33 mouse cellular contexts compared by ENCODE assay signal in the genomic region with DNA sequence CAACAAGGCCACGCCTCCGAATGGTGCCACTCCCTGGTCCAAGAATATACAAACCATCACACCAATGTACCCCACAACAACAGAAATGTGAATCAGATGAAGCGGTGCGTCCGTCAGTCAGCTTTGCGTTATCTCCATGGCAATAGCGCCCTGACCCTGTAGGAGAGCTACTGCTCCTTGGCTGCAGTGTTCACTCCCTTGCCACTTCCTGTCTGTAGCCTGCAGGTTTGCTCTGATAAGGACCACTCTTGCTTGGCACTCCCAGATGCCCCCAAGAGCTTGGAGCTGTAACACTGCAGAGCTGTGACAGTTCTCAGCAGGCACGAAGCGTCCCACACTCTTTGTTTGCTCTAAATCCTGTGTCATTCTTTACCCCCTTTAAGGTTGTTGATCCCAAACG. TPM values are rescaled to one million over a fixed set of nuclear protein-coding genes. Genes with fewer than 3 reads are reported as not detected.
DNase-seq lines count a peak whose midpoint lies in the region; ATAC-seq lines count a peak whose summit lies in the region.
"Had no signal": no experiment of that assay in that cellular context is flagged by ENCODE, and none has a peak within 500 bp of the region (broad histone marks: within the 10 kb centered on the region; RNA-seq: fewer than 3 reads in every experiment).

No protein-coding gene starts in this region.

- no peaks in the 10 kb centered on the region for H3K9me3 ChIP-seq in megakaryocyte, embryonic 14.5 days
- H3K9me3 ChIP-seq in liver, embryonic 16.5 days (replicated peaks; ENCODE audit: control insufficient read depth, low read length), result no peaks in the 10 kb centered on the region
- no peaks in the 10 kb centered on the region for H3K9me3 ChIP-seq in hindbrain, embryonic 10.5 days
- H3K9me3 ChIP-seq: embryonic facial prominence, embryonic 13.5 days; heart, embryonic 15.5 days; hindbrain, embryonic 12.5 days; limb, embryonic 12.5 days had no signal

- H3K4me2 ChIP-seq in liver, embryonic 16.5 days (ENCODE audit: low read depth, low read length), result no peak overlapping the region
- H3K4me2 ChIP-seq: embryonic facial prominence, embryonic 13.5 days; heart, embryonic 15.5 days; hindbrain, embryonic 12.5 days; limb, embryonic 12.5 days; midbrain, embryonic 11.5 days had no signal

- peak; percentile 40 for DNase-seq in liver
- DNase-seq in kidney, adult 8-10 months, result no peak
- no peak for DNase-seq in hindbrain, embryonic 10.5 days (ENCODE audit: low spot score)
- no peak for DNase-seq in left cerebral cortex, adult 11 months (ENCODE audit: low spot score)
- DNase-seq: adrenal gland, adult 8-10 months; cerebellum, adult 2 months; cerebellum, postnatal 25 days; embryo, embryonic 11 days; gastrocnemius, adult 2 months; lung, adult 2 months; lung, postnatal 36 days; retina, postnatal 1 day; right cerebral cortex, postnatal 25 days; spleen, adult 18-20 months; thymus, postnatal 25 days had no signal

- H3K36me3 ChIP-seq in megakaryocyte, embryonic 14.5 days (replicated peaks; ENCODE audit: low read length), result no peaks in the 10 kb centered on the region
- H3K36me3 ChIP-seq in liver, embryonic 16.5 days (ENCODE audit: control insufficient read depth, insufficient read depth), result no peaks in the 10 kb centered on the region
- no peaks in the 10 kb centered on the region for H3K36me3 ChIP-seq in hindbrain, embryonic 10.5 days
- H3K36me3 ChIP-seq: embryonic facial prominence, embryonic 13.5 days; heart, embryonic 15.5 days; hindbrain, embryonic 12.5 days; limb, embryonic 12.5 days had no signal

- H3K27me3 ChIP-seq in megakaryocyte, embryonic 14.5 days (replicated peaks), result peaks cover 29% of the 10 kb centered on the region
- no peaks in the 10 kb centered on the region for H3K27me3 ChIP-seq in liver, embryonic 16.5 days (ENCODE audit: control insufficient read depth, insufficient read depth, low read depth, low read length)
- H3K27me3 ChIP-seq in hindbrain, embryonic 10.5 days (ENCODE audit: insufficient read depth, poor library complexity, severe bottlenecking), result no peaks in the 10 kb centered on the region
- H3K27me3 ChIP-seq: embryonic facial prominence, embryonic 13.5 days; heart, embryonic 15.5 days; hindbrain, embryonic 12.5 days; limb, embryonic 12.5 days had no signal

- no peak overlapping the region for H3K27ac ChIP-seq in liver, embryonic 16.5 days (ENCODE audit: low read length)
- H3K27ac ChIP-seq in hindbrain, embryonic 10.5 days, result no peak overlapping the region
- H3K27ac ChIP-seq: embryonic facial prominence, embryonic 13.5 days; gastrocnemius, adult 2 months; heart, embryonic 15.5 days; hindbrain, embryonic 12.5 days; kidney, postnatal 0 days; limb, embryonic 12.5 days had no signal

- peaks cover 10% of the 10 kb centered on the region for H3K4me1 ChIP-seq in megakaryocyte, embryonic 14.5 days
- no peaks in the 10 kb centered on the region; the same call in 1 of the 2 replicates for H3K4me1 ChIP-seq in liver, embryonic 16.5 days (ENCODE audit: control insufficient read depth, low read depth, low read length)
- peaks cover 1% of the 10 kb centered on the region for H3K4me1 ChIP-seq in hindbrain, embryonic 10.5 days (replicated peaks)
- H3K4me1 ChIP-seq: embryonic facial prominence, embryonic 13.5 days; heart, embryonic 15.5 days; hindbrain, embryonic 12.5 days; limb, embryonic 12.5 days had no signal

- ATAC-seq in megakaryocyte, adult 5-6 weeks (ENCODE audit: poor library complexity, severe bottlenecking), result no peak
- ATAC-seq in liver, embryonic 16.5 days (ENCODE audit: low read depth), result peak; percentile 51; the same call in 1 of the 2 replicates
- ATAC-seq in monocyte, adult 5-6 weeks (replicated peaks; ENCODE audit: insufficient number of reproducible peaks, low FRiP score, low TSS enrichment, poor library complexity, severe bottlenecking), result no peak
- ATAC-seq: CD4-positive, CD25-positive, alpha-beta regulatory T cell, adult 4 months; forebrain, embryonic 14.5 days; intestine, postnatal 0 days had no signal

- H3K9ac ChIP-seq in liver, embryonic 16.5 days (ENCODE audit: low read depth, low read length), result no peak overlapping the region
- H3K9ac ChIP-seq: embryonic facial prominence, embryonic 13.5 days; heart, embryonic 15.5 days; hindbrain, embryonic 12.5 days; limb, embryonic 12.5 days had no signal

- 20% methylated on average over 10 of the region's 10 CpGs for WGBS in liver, embryonic 16.5 days (ENCODE audit: insufficient replicate concordance)
- 88% methylated on average over 10 of the region's 10 CpGs for WGBS in hindbrain, embryonic 10.5 days

- peak overlapping the region; percentile 54 for H3K4me3 ChIP-seq in megakaryocyte, embryonic 14.5 days (replicated peaks)
- H3K4me3 ChIP-seq in liver, embryonic 16.5 days (ENCODE audit: low read depth, low read length), result no peak overlapping the region
- H3K4me3 ChIP-seq in hindbrain, embryonic 10.5 days, result no peak overlapping the region
- H3K4me3 ChIP-seq: embryonic facial prominence, embryonic 13.5 days; erythroblast, embryonic 14.5 days; gastrocnemius, adult 2 months; heart, embryonic 15.5 days; hindbrain, embryonic 12.5 days; limb, embryonic 12.5 days had no signal

RNA-seq across cellular contexts. Expression of gene Spesp1, which starts 16.7 kb away (rescaled TPM):
- polyA plus RNA-seq in megakaryocyte, embryonic 14.5 days (2012; ENCODE audit: insufficient read depth, low replicate concordance), result not detected in 2 replicates
- total RNA-seq in megakaryocyte, adult 5-6 weeks (2015), result not detected in 2 replicates
- not detected in 2 replicates for total RNA-seq in megakaryocyte, adult 5-6 weeks (2017)
- polyA plus RNA-seq in liver, embryonic 16.5 days (2015; fragmentation: Nextera tagmentation; extraction: Ambion mirVana), result not detected in 2 replicates
- polyA plus RNA-seq in hindbrain, embryonic 10.5 days (2016; fragmentation: Nextera tagmentation; extraction: Ambion mirVana), result not detected in 2 replicates
- total RNA-seq in monocyte, adult 5-6 weeks (2017), result not detected in 3 replicates
- total RNA-seq: adrenal gland, adult 8-10 months; gastrocnemius, adult 2 months; gastrocnemius, postnatal 4 days; midbrain, postnatal 0 days; neutrophil, adult 5-6 weeks had no signal
- polyA plus RNA-seq: CD4-positive, CD25-positive, alpha-beta regulatory T cell, adult 4 months; cerebellum, adult 2 months; embryonic facial prominence, embryonic 13.5 days; erythroblast, embryonic 14.5 days; forebrain, embryonic 14.5 days; frontal cortex, adult 2 months; heart, embryonic 15.5 days; hindbrain, embryonic 12.5 days; intestine, postnatal 0 days; kidney, postnatal 0 days; limb, embryonic 12.5 days; lung, adult 2 months; midbrain, embryonic 11.5 days; midbrain, postnatal 0 days had no signal
